Mouse (Mus musculus) G1E (cell line): Measurements from ENCODE around the gene Rplp0. TPM values are rescaled to one million over a fixed set of nuclear protein-coding genes. Genes with fewer than 3 reads are reported as not detected.

Source experiments
- ATAC-seq: 2 replicates; pipeline ENCODE4 v1.8.0; 2016; ENCODE audit warnings: mild to moderate bottlenecking; ENCODE audit not compliant: insufficient number of reproducible peaks, poor library complexity, low FRiP score, severe bottlenecking; ENCODE audit errors: extremely low read depth
- DNase-seq: peaks from one replicate; pipeline ENCODE4 v3.0.0; 2012; ENCODE audit warnings: low spot score
- H3K27me3 ChIP-seq: 2 replicates; pipeline ENCODE4 v1.6.1; 2012; ENCODE audit warnings: mild to moderate bottlenecking, low read length, inconsistent platforms; ENCODE audit not compliant: insufficient read depth
- H3K36me3 ChIP-seq: replicated peaks from 2 replicates; pipeline ENCODE3; 2012; ENCODE audit warnings: mild to moderate bottlenecking, inconsistent platforms
- H3K4me1 ChIP-seq: 2 replicates; pipeline ENCODE4 v1.6.1; 2012; ENCODE audit warnings: low read depth, low read length, inconsistent platforms, mixed read lengths; ENCODE audit not compliant: insufficient read depth
- H3K4me3 ChIP-seq: 2 replicates; pipeline ENCODE4 v1.5.1; 2012; ENCODE audit warnings: low read depth, mild to moderate bottlenecking, inconsistent platforms, low read length, moderate library complexity, mixed read lengths
- H3K9me3 ChIP-seq: replicated peaks from 2 replicates; pipeline ENCODE4 v1.6.1; 2012; ENCODE audit warnings: inconsistent platforms
- CTCF ChIP-seq: IDR thresholded peaks from 2 replicates; pipeline ENCODE4 v1.5.1; 2012; ENCODE audit warnings: low read depth, low read length, inconsistent platforms, mixed read lengths
- GATA1 ChIP-seq: IDR thresholded peaks from 2 replicates; pipeline ENCODE4 v1.6.1; 2012; ENCODE audit warnings: borderline replicate concordance, low read length, inconsistent platforms, mixed read lengths
- GATA2 ChIP-seq: IDR thresholded peaks from 2 replicates; pipeline ENCODE4 v1.6.1; 2012; ENCODE audit warnings: low read depth, low read length, inconsistent platforms, borderline replicate concordance
- POLR2AphosphoS5 ChIP-seq: IDR thresholded peaks from 2 replicates; pipeline ENCODE4 v1.6.1; 2012; ENCODE audit warnings: low read depth, low read length, inconsistent platforms; ENCODE audit not compliant: insufficient replicate concordance
- TAL1 ChIP-seq: conservative IDR thresholded peaks from 2 replicates; pipeline ENCODE4 v1.6.1; 2012; ENCODE audit warnings: low read depth, low read length, inconsistent platforms, mixed read lengths
- polyA plus RNA-seq: library from polyadenylated mRNA; stranded (reverse); fragments of >175 nt; gene quantifications from 2 replicates; pipeline ENCODE4 v1.2.3, GENCODE M21; 2012
- total RNA-seq, 2 experiments: library from RNA; stranded (forward) in 1 of 2; stranded (reverse) in 1 of 2; fragments of 200-1000 nt in 1 of 2; fragments of >200 nt in 1 of 2; fragmentation: Nextera tagmentation in 1 of 2; gene quantifications; 2 replicates each; pipeline ENCODE4 v1.2.3; 2014 to 2017

Rplp0 gene
- total and polyA plus RNA-seq, 3 experiments, result 915 to 1,362 (median 980) TPM

GRCm38 (mm10) chr5:115521553-115522461, 37.5 kb upstream of the Rplp0 start:
- H3K4me1 ChIP-seq, result peaks cover 12% of the 10 kb centered on the region
- no peak overlapping the region; the same call in 1 of the 2 replicates for H3K4me3 ChIP-seq
- TF ChIP-seq CTCF (no peak), GATA1 (no peak), POLR2AphosphoS5 (no peak), GATA2 (no peak), TAL1 (no peak)
- H3K27me3 ChIP-seq, result no peaks in the 10 kb centered on the region
- DNase-seq, result no peak
- peaks cover 58% of the 10 kb centered on the region for H3K36me3 ChIP-seq
- no peak for ATAC-seq
- H3K9me3 ChIP-seq, result no peaks in the 10 kb centered on the region

- no peak for ATAC-seq
- no peaks in the 10 kb centered on the region for H3K9me3 ChIP-seq
- peaks cover 58% of the 10 kb centered on the region for H3K36me3 ChIP-seq
- no peak overlapping the region for H3K4me3 ChIP-seq
- no peak for DNase-seq
- TF ChIP-seq CTCF, result no peak
- TF ChIP-seq GATA1, result no peak
- TF ChIP-seq GATA2, result no peak
- no peak for TF ChIP-seq TAL1
- no peak for TF ChIP-seq POLR2AphosphoS5
- no peaks in the 10 kb centered on the region for H3K27me3 ChIP-seq
- H3K4me1 ChIP-seq, result peaks cover 12% of the 10 kb centered on the region
Observed at GRCm38 (mm10) chr5:115522531-115522930, 36.7 kb upstream of the Rplp0 start.

- Histone ChIP-seq H3K27me3 (no peaks in the 10 kb centered on the region; the same call in 1 of the 2 replicates), H3K4me1 (peaks cover 12% of the 10 kb centered on the region), H3K4me3 (no peak overlapping the region), H3K9me3 (no peaks in the 10 kb centered on the region), H3K36me3 (peaks cover 59% of the 10 kb centered on the region)
- ATAC-seq (no peak), DNase-seq (no peak)
- no peak for TF ChIP-seq GATA1
- no peak for TF ChIP-seq GATA2
- TF ChIP-seq CTCF, result no peak
- no peak for TF ChIP-seq POLR2AphosphoS5
- no peak for TF ChIP-seq TAL1
Observed at GRCm38 (mm10) chr5:115522981-115523499, 36.2 kb upstream of the Rplp0 start.

GRCm38 (mm10) chr5:115523971-115524370, 35.3 kb upstream of the Rplp0 start:
- no peak overlapping the region for H3K4me3 ChIP-seq
- peaks cover 14% of the 10 kb centered on the region for H3K4me1 ChIP-seq
- ATAC-seq, result no peak
- TF ChIP-seq CTCF, result no peak
- TF ChIP-seq POLR2AphosphoS5, result no peak
- TF ChIP-seq GATA1, result no peak
- no peak for TF ChIP-seq TAL1
- TF ChIP-seq GATA2, result no peak
- no peaks in the 10 kb centered on the region for H3K9me3 ChIP-seq
- no peaks in the 10 kb centered on the region; the same call in 1 of the 2 replicates for H3K27me3 ChIP-seq
- no peak for DNase-seq
- peaks cover 57% of the 10 kb centered on the region for H3K36me3 ChIP-seq

GRCm38 (mm10) chr5:115524471-115524870, 34.8 kb upstream of the Rplp0 start:
- no peak for ATAC-seq
- TF ChIP-seq TAL1 (no peak), GATA2 (no peak), POLR2AphosphoS5 (no peak), GATA1 (no peak), CTCF (no peak)
- DNase-seq, result no peak
- H3K36me3 ChIP-seq, result peaks cover 57% of the 10 kb centered on the region
- peaks cover 18% of the 10 kb centered on the region for H3K4me1 ChIP-seq
- no peaks in the 10 kb centered on the region for H3K9me3 ChIP-seq
- no peak overlapping the region for H3K4me3 ChIP-seq
- H3K27me3 ChIP-seq, result no peaks in the 10 kb centered on the region; the same call in 1 of the 2 replicates

GRCm38 (mm10) chr5:115525416-115525815, 33.9 kb upstream of the Rplp0 start:
- Histone ChIP-seq H3K4me1 (peaks cover 24% of the 10 kb centered on the region), H3K9me3 (no peaks in the 10 kb centered on the region), H3K27me3 (no peaks in the 10 kb centered on the region; the same call in 1 of the 2 replicates), H3K36me3 (peaks cover 53% of the 10 kb centered on the region), H3K4me3 (no peak overlapping the region)
- DNase-seq (no peak), ATAC-seq (no peak)
- TF ChIP-seq TAL1 (no peak), GATA2 (no peak), POLR2AphosphoS5 (no peak), CTCF (no peak), GATA1 (no peak)

- no peak for TF ChIP-seq POLR2AphosphoS5
- TF ChIP-seq GATA2, result no peak
- TF ChIP-seq GATA1, result no peak
- no peak for TF ChIP-seq CTCF
- no peak for TF ChIP-seq TAL1
- H3K4me3 ChIP-seq, result no peak overlapping the region
- peaks cover 30% of the 10 kb centered on the region for H3K4me1 ChIP-seq
- no peak for DNase-seq
- peaks cover 49% of the 10 kb centered on the region for H3K36me3 ChIP-seq
- H3K9me3 ChIP-seq, result no peaks in the 10 kb centered on the region
- ATAC-seq, result no peak
- H3K27me3 ChIP-seq, result no peaks in the 10 kb centered on the region; the same call in 1 of the 2 replicates
Observed at GRCm38 (mm10) chr5:115525943-115526342, 33.3 kb upstream of the Rplp0 start.
